Mouse (Mus musculus) lung, adult 2 months (tissue): ENCODE results near the gene Gm10643.

Source experiments
- CTCF ChIP-seq: fragments of 200-500 bp; IDR thresholded peaks from 2 replicates; pipeline ENCODE4 v1.5.1; 2011; ENCODE audit warnings: mild to moderate bottlenecking, low read length, control low read depth; ENCODE audit not compliant: insufficient read depth
- POLR2A ChIP-seq: fragments of 200-500 bp; IDR thresholded peaks from 2 replicates; pipeline ENCODE4 v1.6.1; 2011; ENCODE audit warnings: low read depth, mild to moderate bottlenecking, control low read depth, low read length, borderline replicate concordance; ENCODE audit errors: extremely low read depth

DNA sequence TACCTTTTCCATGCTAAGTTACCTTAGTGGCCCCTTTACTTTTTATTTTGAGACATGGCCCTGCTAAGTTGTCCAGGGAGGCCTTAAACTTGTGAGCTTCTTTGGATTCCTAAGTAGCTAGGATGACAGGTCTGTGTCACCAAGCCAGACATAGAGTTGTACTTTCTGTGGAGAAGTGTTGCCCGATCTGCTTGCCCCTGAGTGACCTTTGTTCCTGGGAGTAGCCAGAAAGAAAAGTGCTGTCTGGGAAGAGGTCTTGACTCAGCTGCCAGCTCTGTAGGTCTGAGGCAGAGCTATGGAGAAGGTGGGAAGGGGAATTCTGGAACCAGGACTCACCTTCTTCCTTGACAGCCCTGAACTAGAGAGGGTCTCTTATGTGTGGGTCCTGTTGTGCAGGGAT, 4.2 kb upstream of the Gm10643 start:
- TF ChIP-seq POLR2A (no peak), CTCF (no peak)
